Mouse (Mus musculus): ENCODE measurements around the gene Pnma1.
A peak's percentile ranks its signal among the peaks of the same experiment; 100 is the strongest.

Gene Pnma1

GRCm38 (mm10) chr12:84154786-84155522 lies 6.7 kb upstream of the Pnma1 start:
- no peak for DNase-seq (ENCODE audit: extremely low read depth, low read depth)

GRCm38 (mm10) chr12:84153414-84153813 lies 5.1 kb upstream of the Pnma1 start:
- no peak for DNase-seq (ENCODE audit: extremely low read depth, low read depth)

GRCm38 (mm10) chr12:84152352-84153190 lies 4.3 kb upstream of the Pnma1 start:
- no peak for DNase-seq (ENCODE audit: extremely low read depth, low read depth)

GRCm38 (mm10) chr12:84151911-84152310 lies 3.6 kb upstream of the Pnma1 start:
- peak; percentile 16 for DNase-seq (ENCODE audit: extremely low read depth, low read depth)

GRCm38 (mm10) chr12:84150976-84151375 lies 2.7 kb upstream of the Pnma1 start:
- peak; percentile 82 for DNase-seq (ENCODE audit: extremely low read depth, low read depth)

GRCm38 (mm10) chr12:84149971-84150370 lies 1.7 kb upstream of the Pnma1 start:
- no peak for DNase-seq (ENCODE audit: extremely low read depth, low read depth)

GRCm38 (mm10) chr12:84148622-84149012 lies 328 bp upstream of the Pnma1 start:
- DNase-seq (ENCODE audit: extremely low read depth, low read depth): no peak

- no peak for DNase-seq (ENCODE audit: extremely low read depth, low read depth)
Measured at GRCm38 (mm10) chr12:84142281-84143050, 5.8 kb downstream of the Pnma1 start.

GRCm38 (mm10) chr12:84141271-84141670 lies 7.0 kb downstream of the Pnma1 start:
- no peak for DNase-seq (ENCODE audit: extremely low read depth, low read depth)

GRCm38 (mm10) chr12:84140135-84140534 lies 8.2 kb downstream of the Pnma1 start:
- no peak for DNase-seq (ENCODE audit: extremely low read depth, low read depth)

GRCm38 (mm10) chr12:84137131-84137530 lies 11.2 kb downstream of the Pnma1 start:
- no peak for DNase-seq (ENCODE audit: extremely low read depth, low read depth)

GRCm38 (mm10) chr12:84132265-84132664 lies 16.0 kb downstream of the Pnma1 start:
- DNase-seq (ENCODE audit: extremely low read depth, low read depth): no peak

- peak; percentile 59 for DNase-seq (ENCODE audit: extremely low read depth, low read depth)
Measured at GRCm38 (mm10) chr12:84129931-84130330, 18.4 kb downstream of the Pnma1 start.

GRCm38 (mm10) chr12:84128576-84128975 lies 19.7 kb downstream of the Pnma1 start:
- DNase-seq (ENCODE audit: extremely low read depth, low read depth): no peak

GRCm38 (mm10) chr12:84126899-84127298 lies 21.4 kb downstream of the Pnma1 start:
- DNase-seq (ENCODE audit: extremely low read depth, low read depth): no peak

GRCm38 (mm10) chr12:84125892-84126291 lies 22.4 kb downstream of the Pnma1 start:
- DNase-seq (ENCODE audit: extremely low read depth, low read depth): no peak

- no peak for DNase-seq (ENCODE audit: extremely low read depth, low read depth)
Measured at GRCm38 (mm10) chr12:84119584-84119983, 28.7 kb downstream of the Pnma1 start.

- DNase-seq (ENCODE audit: extremely low read depth, low read depth): peak; percentile 73
Measured at GRCm38 (mm10) chr12:84114153-84114994, 33.9 kb downstream of the Pnma1 start, which contains the start of gene Dnal1. TSS of gene Dnal1 (plus strand) at chr12:84114366.

- DNase-seq (ENCODE audit: extremely low read depth, low read depth): peak; percentile 26
Measured at GRCm38 (mm10) chr12:84113676-84114075, 34.6 kb downstream of the Pnma1 start.

- no peak for DNase-seq (ENCODE audit: extremely low read depth, low read depth)
Measured at GRCm38 (mm10) chr12:84110814-84111213, 37.5 kb downstream of the Pnma1 start.

- no peak for DNase-seq (ENCODE audit: extremely low read depth, low read depth)
Measured at GRCm38 (mm10) chr12:84109924-84110323, 38.4 kb downstream of the Pnma1 start.
